Mouse (Mus musculus): Measurements from ENCODE around the gene Slfn2. TPM values are rescaled to one million over a fixed set of nuclear protein-coding genes. Genes with fewer than 3 reads are reported as not detected.

The Slfn2 gene
- polyA plus RNA-seq, 1 experiment from 2014 or later = 22.3 TPM

- Histone ChIP-seq H3K4me1 (ENCODE audit: insufficient read depth) (peaks cover 5% of the 10 kb centered on the region; the same call in 1 of the 2 replicates), H3K36me3 (replicated peaks; ENCODE audit: insufficient read depth, low read length) (peaks cover 19% of the 10 kb centered on the region), H3K27me3 (ENCODE audit: insufficient read depth, low read length) (no peaks in the 10 kb centered on the region), H3K9ac (replicated peaks) (peak overlapping the region; percentile 72), H3K9me3 (ENCODE audit: low read length) (no peaks in the 10 kb centered on the region), H3K4me2 (ENCODE audit: low read depth, low read length) (peak overlapping the region; percentile 54), H3K4me3 (ENCODE audit: low read depth, low read length) (peak overlapping the region; percentile 49), H3K27ac (ENCODE audit: low read depth) (peak overlapping the region; percentile 78)
- WGBS (ENCODE audit: insufficient replicate concordance) = 33% methylated on average over 11 of the region's 11 CpGs
- ATAC-seq (peak; percentile 58), DNase-seq (peak; percentile 54)
- TF ChIP-seq EP300 (IDR thresholded peaks at IDR 0.05; ENCODE audit: low read depth) (0 out of 2 replicates have a peak, but pooled peaks have one; percentile 13), CTCF (IDR thresholded peaks at IDR 0.05; ENCODE audit: low read depth) (no peak)
These were observed 2.0 kb downstream of the Slfn2 start for GRCm38 (mm10) chr11:83066640-83067531.

GRCm38 (mm10) chr11:83067982-83068694 lies 3.2 kb downstream of the Slfn2 start:
- Histone ChIP-seq H3K9ac (replicated peaks) (no peak overlapping the region), H3K27me3 (ENCODE audit: insufficient read depth, low read length) (no peaks in the 10 kb centered on the region), H3K9me3 (ENCODE audit: low read length) (no peaks in the 10 kb centered on the region), H3K27ac (ENCODE audit: low read depth) (0 out of 2 replicates have a peak overlapping the region, but pooled peaks have one; percentile 78), H3K4me1 (ENCODE audit: insufficient read depth) (peaks cover 5% of the 10 kb centered on the region; the same call in 1 of the 2 replicates), H3K36me3 (replicated peaks; ENCODE audit: insufficient read depth, low read length) (peaks cover 19% of the 10 kb centered on the region), H3K4me3 (ENCODE audit: low read depth, low read length) (peak overlapping the region; percentile 49; the same call in 1 of the 2 replicates), H3K4me2 (ENCODE audit: low read depth, low read length) (peak overlapping the region; percentile 54)
- no peak for DNase-seq
- ATAC-seq = no peak
- WGBS (ENCODE audit: insufficient replicate concordance) = 71% methylated on average over 4 of the region's 4 CpGs
- TF ChIP-seq CTCF (IDR thresholded peaks at IDR 0.05; ENCODE audit: low read depth) = peak; percentile 61
- TF ChIP-seq EP300 (IDR thresholded peaks at IDR 0.05; ENCODE audit: low read depth) = no peak

GRCm38 (mm10) chr11:83070321-83070970 lies 5.5 kb downstream of the Slfn2 start:
- H3K9ac ChIP-seq (replicated peaks) = no peak overlapping the region
- H3K4me1 ChIP-seq (ENCODE audit: insufficient read depth) = no peaks in the 10 kb centered on the region
- no peak for ATAC-seq
- no peak for DNase-seq
- no peak for TF ChIP-seq EP300 (IDR thresholded peaks at IDR 0.05; ENCODE audit: low read depth)
- no peak for TF ChIP-seq CTCF (IDR thresholded peaks at IDR 0.05; ENCODE audit: low read depth)
- no peak overlapping the region for H3K27ac ChIP-seq (ENCODE audit: low read depth)
- H3K36me3 ChIP-seq (replicated peaks; ENCODE audit: insufficient read depth, low read length) = peaks cover 19% of the 10 kb centered on the region
- H3K4me3 ChIP-seq (ENCODE audit: low read depth, low read length) = no peak overlapping the region
- no peak overlapping the region for H3K4me2 ChIP-seq (ENCODE audit: low read depth, low read length)
- WGBS (ENCODE audit: insufficient replicate concordance) = 90% methylated on average over 15 of the region's 15 CpGs
- H3K27me3 ChIP-seq (ENCODE audit: insufficient read depth, low read length) = no peaks in the 10 kb centered on the region
- no peaks in the 10 kb centered on the region for H3K9me3 ChIP-seq (ENCODE audit: low read length)

GRCm38 (mm10) chr11:83077714-83078422 lies 13.0 kb downstream of the Slfn2 start:
- TF ChIP-seq CTCF (IDR thresholded peaks at IDR 0.05; ENCODE audit: low read depth) (no peak), EP300 (IDR thresholded peaks at IDR 0.05; ENCODE audit: low read depth) (peak; percentile 56; the same call in 1 of the 2 replicates)
- ATAC-seq = peak; percentile 88
- H3K9me3 ChIP-seq (ENCODE audit: low read length) = no peaks in the 10 kb centered on the region
- H3K4me3 ChIP-seq (ENCODE audit: low read depth, low read length) = no peak overlapping the region
- peak; percentile 75 for DNase-seq
- 25% methylated on average over 3 of the region's 3 CpGs for WGBS (ENCODE audit: insufficient replicate concordance)
- no peaks in the 10 kb centered on the region for H3K36me3 ChIP-seq (replicated peaks; ENCODE audit: insufficient read depth, low read length)
- peak overlapping the region; percentile 50; the same call in 1 of the 2 replicates for H3K9ac ChIP-seq (replicated peaks)
- peak overlapping the region; percentile 95 for H3K27ac ChIP-seq (ENCODE audit: low read depth)
- H3K27me3 ChIP-seq (ENCODE audit: insufficient read depth, low read length) = no peaks in the 10 kb centered on the region
- peaks cover 23% of the 10 kb centered on the region for H3K4me1 ChIP-seq (ENCODE audit: insufficient read depth)
- H3K4me2 ChIP-seq (ENCODE audit: low read depth, low read length) = peak overlapping the region; percentile 22; the same call in 1 of the 2 replicates

GRCm38 (mm10) chr11:83078423-83079140 lies 13.7 kb downstream of the Slfn2 start:
- ATAC-seq = peak; percentile 30
- Histone ChIP-seq H3K4me3 (ENCODE audit: low read depth, low read length) (no peak overlapping the region), H3K4me2 (ENCODE audit: low read depth, low read length) (peak overlapping the region; percentile 7; the same call in 1 of the 2 replicates), H3K27me3 (ENCODE audit: insufficient read depth, low read length) (no peaks in the 10 kb centered on the region), H3K9me3 (ENCODE audit: low read length) (no peaks in the 10 kb centered on the region), H3K9ac (replicated peaks) (peak overlapping the region; percentile 50; the same call in 1 of the 2 replicates), H3K27ac (ENCODE audit: low read depth) (peak overlapping the region; percentile 95), H3K4me1 (ENCODE audit: insufficient read depth) (peaks cover 23% of the 10 kb centered on the region), H3K36me3 (replicated peaks; ENCODE audit: insufficient read depth, low read length) (no peaks in the 10 kb centered on the region)
- 57% methylated on average over 5 of the region's 5 CpGs for WGBS (ENCODE audit: insufficient replicate concordance)
- no peak for TF ChIP-seq EP300 (IDR thresholded peaks at IDR 0.05; ENCODE audit: low read depth)
- no peak for TF ChIP-seq CTCF (IDR thresholded peaks at IDR 0.05; ENCODE audit: low read depth)
- peak; percentile 14 for DNase-seq

Data from liver, postnatal 0 days (tissue).